Mouse (Mus musculus) regulatory T cell (primary cell): Measurements from ENCODE around the gene Ppm1k.

Source experiments
- in situ Hi-C: fragments of 300-600 bp; cut with MboI, MseI; formaldehyde crosslinking; loops from one replicate; pipeline ENCODE4 v1.15.1; 2025; ENCODE audit warnings: high pct_unique_total_duplicates

Gene Ppm1k

DNA sequence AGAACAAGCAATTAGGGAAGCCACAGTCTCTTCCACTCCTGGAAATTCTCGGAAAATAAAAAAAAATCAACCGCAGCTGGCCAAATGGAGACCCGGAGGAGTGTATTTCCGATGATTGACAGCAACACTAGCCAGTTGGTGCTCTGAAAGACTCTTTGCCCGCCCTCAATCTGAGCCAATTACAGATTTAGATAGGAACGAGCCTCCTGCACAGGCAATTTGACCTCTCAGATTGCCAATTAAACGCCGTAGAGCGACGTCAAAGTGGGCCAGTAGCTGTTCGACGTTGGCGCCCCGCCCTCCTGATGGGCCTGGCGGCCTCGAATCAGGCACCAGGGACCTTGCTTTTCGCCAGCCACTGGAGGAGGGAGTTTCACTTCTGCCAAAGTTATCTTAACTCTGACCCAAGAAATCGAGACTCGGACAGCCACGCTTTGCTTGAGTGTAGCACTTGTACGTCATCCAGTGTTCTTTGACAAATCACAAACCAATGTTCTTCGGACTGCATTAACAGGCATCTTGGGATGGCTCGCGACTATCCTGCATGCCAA is at the start of gene Ppm1k:
Gene Ppm1k, minus strand, starts transcription at position 83 of the 551 bp plus-strand sequence.
- in situ Hi-C loops = loop anchor here (5.0 to 25.0 kb wide), 3 partner anchors 157 to 823 kb away; partner anchors contain the start of genes Avl9, Lsm5, Nt5c3 and Pyurf

DNA sequence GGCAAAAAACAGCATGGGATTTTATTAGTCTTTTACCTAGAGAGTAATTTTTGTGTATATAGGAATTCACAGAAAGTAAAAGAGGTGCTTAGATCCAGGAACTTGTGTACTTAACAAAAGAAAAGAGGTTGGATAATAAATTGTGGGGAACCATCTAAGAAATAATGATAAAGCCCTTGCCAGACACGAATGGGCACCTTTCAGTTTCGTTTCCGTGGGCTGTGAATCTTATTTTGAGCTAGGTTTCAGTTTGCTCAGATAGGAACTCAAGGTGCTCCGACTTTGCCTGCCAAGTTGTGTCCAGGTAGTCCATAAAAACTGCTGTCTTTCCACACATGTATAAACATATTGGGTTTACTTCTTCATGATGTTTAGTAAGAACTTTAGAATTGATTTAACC is 47.1 kb upstream of the Ppm1k start:
- in situ Hi-C loops = no loop called here

DNA sequence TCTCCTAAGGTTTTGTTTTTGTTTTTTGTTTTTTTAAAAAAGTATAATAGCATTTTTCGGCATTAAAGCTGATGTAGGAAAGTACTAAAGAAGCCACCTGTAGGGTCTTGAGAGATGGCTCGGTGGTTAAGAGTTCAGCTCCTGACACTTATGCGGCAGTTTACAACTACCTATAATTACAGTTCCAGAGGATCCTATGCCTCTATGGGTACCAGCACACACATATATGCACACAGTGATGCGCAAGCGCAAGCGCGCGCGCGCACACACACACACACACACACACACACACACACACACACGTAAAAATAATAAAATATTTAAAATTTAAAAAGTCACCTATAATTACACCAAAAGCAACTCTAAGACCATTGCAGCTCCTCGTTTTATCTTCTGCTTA is 46.3 kb upstream of the Ppm1k start:
- in situ Hi-C loops = no loop called here

DNA sequence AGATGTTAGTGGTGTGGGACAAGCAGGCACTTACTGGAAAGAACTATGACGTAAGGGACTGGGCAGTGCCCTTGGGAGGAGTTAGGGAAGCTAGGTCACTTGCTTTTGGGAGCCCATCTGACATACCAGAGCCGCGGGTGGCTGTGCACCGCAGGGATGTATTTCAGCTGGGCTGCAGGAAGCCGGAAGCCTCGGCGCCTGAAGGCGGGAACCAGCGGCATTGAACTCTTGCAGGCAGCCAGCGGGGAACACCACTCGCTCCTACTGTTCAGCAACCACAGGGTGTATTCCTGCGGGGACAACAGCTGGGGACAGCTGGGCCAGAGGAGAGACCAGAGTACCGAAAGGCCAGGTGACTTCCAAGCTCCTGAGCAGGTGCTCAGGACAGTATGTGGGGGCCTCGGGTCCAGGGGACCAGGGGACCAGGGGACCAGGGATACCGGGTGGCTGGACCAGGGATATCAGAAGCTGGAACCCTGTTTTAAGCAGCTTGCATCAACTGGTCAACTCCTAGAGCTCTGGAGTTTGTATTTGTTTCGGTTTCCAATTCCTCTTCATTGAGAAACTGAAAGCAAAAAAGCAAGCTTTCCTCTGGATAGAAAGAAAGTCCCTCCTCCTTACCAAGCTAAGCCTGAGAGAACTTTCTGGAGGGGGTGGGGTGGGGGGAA is 45.7 kb upstream of the Ppm1k start, which contains the start of gene Herc6:
Gene Herc6, plus strand, starts transcription at position 120 of the 668 bp plus-strand sequence.
- in situ Hi-C loops = no loop called here

DNA sequence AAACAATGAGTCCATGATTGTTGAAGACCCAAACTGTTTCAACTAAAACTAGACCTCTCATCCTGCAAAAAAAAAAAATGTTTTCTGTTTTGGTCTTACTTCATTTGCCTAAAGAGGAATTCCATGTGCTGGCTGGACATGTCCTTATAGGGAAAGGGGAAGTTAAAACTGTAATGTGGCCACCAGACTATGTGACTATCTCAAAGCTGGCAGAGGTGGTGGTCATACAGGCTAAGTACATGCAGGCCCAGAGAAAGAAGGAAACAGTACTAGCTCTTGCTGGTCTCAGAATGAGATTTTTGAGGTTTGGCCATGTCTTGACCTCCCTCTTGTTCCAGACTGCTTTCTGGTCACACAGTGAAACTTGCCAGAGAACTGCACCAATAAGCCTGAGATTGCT is 36.3 kb upstream of the Ppm1k start:
- in situ Hi-C loops = loop anchor here (5.0 kb wide), 2 partner anchors 69 to 764 kb away; no protein-coding TSS in a partner anchor

DNA sequence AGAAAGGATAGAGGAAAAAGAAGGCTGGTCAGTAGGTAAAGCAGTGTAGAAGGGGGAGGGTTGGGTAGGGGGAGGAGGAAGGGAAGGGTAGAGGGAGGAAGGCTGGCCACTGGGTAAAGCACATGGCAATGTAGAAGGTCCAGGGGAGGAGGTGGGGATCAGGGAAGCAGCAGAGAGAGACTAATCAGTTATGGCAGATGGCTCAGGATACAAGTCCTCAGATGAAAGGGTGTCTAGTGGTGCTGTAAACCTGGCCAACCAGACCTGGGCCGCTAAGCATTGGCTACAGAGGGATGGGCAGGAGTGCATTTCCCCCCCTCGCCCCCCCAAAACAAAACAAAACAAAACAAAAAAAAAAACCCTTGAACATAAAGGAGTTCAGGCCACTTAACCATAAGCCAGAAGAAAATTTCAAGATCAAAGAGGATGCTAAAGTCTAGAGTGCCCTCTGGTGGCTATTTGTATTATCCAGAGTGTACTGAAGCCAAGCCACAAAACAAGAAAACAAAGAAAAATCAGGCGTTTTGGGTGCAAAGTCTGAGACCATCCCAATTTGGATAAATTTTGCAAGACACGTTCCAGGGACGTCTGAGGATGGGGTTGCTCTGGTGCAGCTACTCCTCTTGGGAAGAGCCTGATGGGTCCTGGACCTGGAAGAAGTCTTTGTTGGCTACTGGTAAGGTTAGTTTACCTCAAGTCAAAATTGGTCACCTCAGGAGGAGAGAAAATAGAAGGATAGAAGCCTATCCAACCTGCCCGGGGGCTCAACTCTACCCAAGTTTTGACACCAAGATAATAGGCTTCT is 35.1 kb upstream of the Ppm1k start:
- in situ Hi-C loops = loop anchor here (5.0 kb wide), 2 partner anchors 68 to 763 kb away; no protein-coding TSS in a partner anchor

DNA sequence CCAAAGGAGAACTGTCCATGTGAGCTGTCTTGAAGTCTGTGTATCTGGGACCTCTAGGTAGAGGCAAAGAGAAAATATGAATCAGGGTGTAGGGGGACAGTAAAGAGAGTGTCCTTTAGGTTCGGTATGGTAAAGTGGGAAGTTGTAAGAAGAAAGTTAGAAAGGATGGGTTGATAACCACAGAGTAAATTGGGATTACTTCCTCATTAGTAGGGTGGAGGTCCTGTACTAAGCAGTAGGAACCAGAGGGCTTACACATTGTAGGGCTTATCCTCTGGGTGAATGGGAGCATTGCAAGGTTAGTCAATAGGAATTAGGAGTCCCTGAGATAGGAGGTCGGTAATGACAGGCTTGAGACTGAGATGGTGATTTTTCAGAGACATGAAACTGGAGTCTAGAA is 32.4 kb upstream of the Ppm1k start:
- in situ Hi-C loops = no loop called here

DNA sequence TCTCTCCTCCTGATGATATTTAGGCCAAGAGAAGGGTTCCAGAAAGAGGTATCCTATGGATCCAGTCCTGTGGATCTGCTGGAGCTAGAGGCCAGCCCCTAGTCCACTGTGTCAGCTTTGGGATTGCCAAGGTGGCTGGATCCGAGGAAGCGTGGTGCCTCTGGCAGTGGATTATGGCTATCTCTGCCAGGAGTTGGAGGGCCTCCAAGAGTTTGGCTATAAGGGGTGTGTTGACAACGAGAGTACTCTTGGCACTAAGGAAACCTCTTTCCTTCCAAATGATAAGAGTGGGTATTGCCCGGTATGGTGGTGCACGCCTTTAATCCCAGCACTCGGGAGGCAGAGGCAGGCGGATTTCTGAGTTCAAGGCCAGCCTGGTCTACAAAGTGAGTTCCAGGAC is 30.2 kb upstream of the Ppm1k start:
- in situ Hi-C loops = no loop called here

DNA sequence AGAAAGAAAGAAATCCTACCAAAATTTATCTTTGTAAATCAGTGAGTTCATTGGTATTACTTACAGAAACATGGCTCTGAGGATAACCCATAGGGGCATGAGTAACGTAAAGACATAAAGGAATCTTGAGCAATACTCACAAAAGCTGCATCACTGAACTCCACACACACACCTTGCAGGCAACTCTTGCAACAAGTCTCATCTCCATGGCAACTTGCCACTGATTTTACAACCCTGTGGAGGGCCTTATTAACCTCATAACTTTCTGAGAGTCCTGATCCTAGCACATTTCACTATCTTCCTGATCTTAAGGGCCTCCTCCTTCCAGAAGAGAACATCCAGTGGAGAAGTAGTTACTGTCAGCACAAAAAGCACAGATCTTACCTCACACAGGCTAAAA is 28.2 kb upstream of the Ppm1k start:
- in situ Hi-C loops = loop anchor here (5.0 kb wide), 1 partner anchor 136 kb away; the partner anchor contains the start of gene Vmn1r20

DNA sequence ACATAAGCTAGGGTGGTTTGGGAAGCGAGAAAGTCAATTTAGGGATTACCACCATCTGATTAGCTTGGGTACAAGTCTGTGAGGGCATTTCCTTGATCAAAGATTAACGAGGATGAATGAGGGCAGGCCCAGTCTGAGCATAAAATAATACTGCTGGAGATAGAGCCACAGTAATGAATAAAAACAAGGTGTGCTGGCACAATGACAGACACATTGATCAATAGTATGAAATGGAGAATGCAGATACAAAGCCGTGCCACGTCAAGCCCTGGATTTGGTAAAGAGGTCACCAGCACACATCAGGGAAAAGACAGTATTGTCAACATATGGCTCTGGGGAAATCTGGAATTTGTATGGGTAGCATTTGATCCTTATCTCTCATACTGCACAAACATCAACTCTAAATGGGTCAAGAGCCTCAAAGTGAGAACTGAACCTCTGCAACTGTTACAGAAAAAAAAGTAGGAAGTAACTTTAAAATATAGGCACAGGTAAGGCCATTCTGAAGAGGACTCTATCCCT is 22.6 kb upstream of the Ppm1k start:
- in situ Hi-C loops = no loop called here

DNA sequence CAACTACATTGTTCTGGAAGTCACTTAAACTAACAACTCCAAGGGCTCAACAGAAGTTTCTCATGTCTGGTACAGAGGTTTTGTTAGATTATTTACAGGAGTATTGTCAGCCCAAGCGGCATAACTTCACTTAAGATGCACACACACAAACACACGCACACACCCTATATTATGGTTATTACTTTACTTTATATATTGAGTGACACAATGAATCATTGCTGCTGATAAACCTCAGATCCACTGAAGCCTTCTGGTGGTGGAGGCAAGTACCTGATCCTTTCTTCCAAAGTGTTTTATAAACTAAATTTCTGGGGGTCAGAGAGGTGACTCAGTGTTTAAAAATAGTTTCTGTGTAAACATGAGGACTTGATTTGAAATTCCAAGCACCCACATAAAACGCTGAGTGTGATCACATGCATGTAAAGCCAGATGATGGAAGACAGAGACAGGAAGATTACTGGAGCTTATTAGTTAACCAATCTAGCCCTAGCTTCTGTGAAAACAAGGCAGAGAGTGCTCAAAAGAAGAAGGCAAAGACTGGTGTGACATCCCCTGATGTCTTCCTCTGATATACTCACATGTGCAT is 16.0 kb upstream of the Ppm1k start:
- in situ Hi-C loops = no loop called here

DNA sequence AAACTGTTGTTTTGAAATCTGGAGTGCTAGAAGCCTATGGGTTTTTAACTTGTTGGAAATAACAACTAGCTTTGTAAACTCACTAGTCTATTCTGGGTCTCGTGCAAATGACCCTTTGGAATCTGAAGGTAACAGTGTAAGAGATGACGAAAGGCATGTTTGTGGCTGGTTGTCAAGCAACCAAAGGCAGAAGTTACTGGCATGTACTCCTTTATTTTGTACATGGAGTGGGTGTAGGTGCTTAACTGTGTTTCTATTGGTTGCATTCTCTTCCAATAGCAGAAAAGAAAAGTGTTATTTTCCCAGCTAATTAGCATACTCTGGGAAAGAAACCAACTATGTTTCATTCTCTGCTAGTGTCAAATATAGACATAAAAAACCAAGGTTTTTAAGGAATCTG is 9.6 kb upstream of the Ppm1k start:
- in situ Hi-C loops = loop anchor here (25.0 kb wide), 1 partner anchor 833 kb away; the partner anchor contains the start of genes Avl9 and Lsm5

DNA sequence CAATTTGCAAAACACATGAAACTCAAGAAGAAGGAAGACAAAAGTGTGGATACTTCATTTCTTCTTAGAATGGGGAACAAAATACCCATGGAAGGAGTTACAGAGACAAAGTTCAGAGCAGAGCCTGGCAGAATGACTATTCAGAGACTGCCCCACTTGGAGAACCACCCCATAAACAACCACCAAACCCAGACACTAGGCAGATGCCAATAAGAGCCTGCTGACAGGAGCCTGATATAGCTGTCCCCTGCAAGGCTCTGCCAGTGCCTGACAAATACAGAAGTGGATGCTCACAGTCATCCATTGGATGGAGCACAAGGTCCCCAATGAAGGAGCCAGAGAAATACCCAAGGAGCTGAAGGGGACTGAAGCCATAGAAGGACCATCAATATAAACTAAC is 8.3 kb upstream of the Ppm1k start:
- in situ Hi-C loops = loop anchor here (25.0 kb wide), 1 partner anchor 831 kb away; the partner anchor contains the start of genes Avl9 and Lsm5

DNA sequence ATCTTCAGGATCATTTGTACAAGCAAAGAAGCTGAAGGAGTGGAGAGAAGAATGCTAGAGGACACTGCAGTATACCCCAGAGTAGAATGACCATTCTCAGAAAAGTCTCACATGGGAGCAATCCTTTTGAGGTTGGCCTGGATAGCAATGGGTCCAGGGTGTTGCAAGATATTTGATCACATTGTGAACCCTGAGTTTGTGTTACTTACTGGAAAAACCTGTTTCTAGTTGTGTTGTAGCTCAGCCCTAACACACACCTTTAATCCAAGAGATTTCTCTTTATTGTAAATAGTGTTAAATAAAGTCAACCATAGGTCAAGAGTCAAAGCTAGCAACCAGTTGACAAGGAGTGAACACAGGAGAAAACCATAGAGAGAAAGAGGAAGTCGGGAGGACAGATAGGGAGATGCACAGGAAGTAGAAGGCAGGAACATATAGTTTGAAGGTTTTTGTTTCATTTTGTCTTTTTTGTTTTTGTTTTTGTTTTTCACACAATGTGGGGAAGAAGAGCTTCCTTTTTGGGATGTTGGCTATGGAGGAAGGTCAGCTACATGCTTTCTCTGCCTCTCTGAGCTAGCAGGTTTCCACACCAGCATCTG is 6.6 kb upstream of the Ppm1k start:
- in situ Hi-C loops = loop anchor here (25.0 kb wide), 1 partner anchor 830 kb away; the partner anchor contains the start of genes Avl9 and Lsm5

DNA sequence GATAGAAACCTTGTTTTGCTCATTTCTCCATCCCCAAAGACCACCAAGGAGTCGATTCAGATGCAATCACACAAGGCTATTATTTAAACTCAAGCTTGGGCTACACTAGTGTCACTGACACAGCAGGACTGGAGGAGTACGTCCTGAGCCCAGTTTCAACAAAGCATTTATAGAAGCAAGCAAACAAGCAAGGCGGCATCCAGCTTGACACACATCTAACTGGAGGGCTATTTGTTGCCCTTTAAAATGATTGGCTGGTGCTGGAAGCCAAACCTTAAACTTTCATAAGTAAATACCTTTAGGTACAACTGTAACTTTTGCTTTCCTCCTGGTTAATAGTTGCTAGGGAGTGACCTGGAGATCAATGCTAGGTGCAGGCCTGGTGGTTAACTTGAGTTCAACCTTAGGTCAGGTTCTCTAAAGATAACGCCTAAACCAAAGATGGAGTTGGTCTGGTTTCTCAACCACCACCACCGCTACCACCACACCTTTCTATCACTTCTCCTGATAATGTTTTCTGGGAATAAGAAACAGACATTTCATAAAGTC is 5.8 kb upstream of the Ppm1k start:
- in situ Hi-C loops = loop anchor here (25.0 kb wide), 1 partner anchor 829 kb away; the partner anchor contains the start of genes Avl9 and Lsm5

DNA sequence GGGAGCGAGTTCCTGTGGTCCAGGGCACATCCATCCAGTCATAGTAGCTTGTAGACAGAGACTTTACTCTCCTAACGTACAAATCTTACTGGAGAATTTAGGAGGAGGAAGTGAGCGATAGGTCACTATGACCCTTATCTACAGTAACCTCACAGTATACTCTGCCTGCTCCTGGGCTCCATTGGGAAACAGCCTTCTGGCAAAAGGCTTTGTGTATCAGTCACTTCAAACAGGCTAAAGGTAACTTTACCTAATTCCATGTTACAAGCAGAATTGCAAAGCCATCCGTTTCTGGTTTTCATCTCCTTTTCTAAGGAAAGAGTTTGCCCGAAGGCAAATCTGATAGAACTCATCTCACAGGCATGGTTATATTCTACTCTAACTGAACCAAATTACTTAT is 2.6 kb upstream of the Ppm1k start:
- in situ Hi-C loops = loop anchor here (5.0 to 25.0 kb wide), 3 partner anchors 154 to 826 kb away; partner anchors contain the start of genes Avl9, Lsm5, Nt5c3 and Pyurf

DNA sequence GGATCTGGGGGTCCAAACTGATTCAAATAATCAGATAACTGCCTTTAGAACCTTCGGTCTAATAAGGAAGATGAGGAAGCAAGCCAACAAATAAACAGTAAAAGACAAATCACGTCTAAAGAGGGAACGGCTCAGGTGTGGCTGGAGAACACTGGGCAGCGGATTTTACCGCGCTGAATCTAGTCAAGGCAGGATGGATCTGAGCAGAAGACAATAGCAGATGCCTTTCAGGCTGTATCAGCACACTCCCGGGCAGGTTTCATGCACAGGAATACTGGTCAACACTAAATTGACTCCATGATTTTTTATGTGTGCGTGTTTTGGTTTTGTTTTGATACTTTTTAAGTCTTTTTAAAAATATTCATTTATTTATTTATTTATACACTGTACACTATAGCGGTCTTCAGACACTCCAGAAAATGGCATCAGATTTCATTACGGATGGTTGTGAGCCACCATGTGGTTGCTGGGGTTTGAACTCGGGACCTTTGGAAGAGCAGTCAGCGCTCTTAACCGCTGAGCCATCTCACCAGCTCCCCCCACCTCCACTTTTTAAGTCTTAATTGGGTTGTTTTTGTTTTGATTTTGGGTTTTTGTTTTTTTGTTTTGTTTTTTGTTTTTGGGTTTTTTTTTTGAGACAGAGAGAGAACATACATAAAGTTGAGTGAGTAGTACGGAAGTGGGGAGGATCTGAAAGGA is 852 bp upstream of the Ppm1k start:
- in situ Hi-C loops = loop anchor here (5.0 to 25.0 kb wide), 3 partner anchors 156 to 824 kb away; partner anchors contain the start of genes Avl9, Lsm5, Nt5c3 and Pyurf

DNA sequence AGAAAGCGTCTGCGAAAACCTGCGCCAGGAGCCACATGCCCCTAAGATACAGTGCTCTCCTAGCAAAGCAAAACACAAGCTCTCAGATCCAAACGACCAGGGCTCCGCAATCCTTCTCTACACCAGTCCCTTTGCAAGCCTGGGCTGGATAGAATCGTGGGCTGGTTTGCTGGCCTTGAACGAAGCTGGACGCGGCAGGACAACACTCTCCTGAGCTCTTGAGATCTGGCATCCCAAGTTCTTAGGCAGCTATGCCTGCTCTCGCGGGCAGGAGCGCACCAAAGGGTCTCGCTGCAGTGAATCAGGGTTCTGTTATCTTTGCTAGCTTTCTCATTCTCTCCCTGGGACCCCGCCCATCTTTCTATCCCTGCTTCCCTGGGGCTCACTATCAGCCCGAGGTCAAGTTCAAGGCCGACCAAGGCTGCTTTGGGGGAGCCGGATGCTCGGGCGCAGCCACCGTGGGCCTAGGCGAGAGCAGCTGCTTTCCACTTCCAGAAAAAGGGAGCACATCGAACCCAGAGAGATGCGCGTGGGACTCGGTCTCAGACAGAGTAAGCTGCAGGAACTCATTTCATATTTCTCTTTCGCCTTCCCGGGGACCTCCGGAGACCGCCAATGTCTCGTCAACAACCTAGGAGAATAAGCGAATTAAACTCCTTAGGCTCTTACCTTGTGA is 519 bp downstream of the Ppm1k start:
- in situ Hi-C loops = loop anchor here (5.0 to 25.0 kb wide), 3 partner anchors 158 to 822 kb away; partner anchors contain the start of genes Avl9, Lsm5, Nt5c3 and Pyurf

DNA sequence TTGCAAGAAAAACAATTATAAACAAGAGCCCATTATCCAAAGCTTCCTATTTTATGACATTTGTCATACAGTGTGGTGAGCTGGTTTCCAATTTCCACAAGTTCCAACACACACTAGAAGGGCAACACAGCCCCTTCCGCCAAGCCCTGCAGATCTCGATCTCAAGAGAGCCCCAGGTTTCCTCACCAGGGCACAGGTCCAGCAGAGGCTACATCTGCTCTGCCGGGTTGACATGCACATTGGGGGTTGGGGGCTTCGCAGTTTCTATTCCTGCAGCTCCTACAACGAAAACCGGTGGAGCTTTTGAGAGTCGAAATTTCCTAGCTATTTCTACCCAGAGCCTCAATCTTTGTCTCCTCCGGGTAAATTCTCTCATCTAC is 1.0 kb downstream of the Ppm1k start:
- in situ Hi-C loops = loop anchor here (10.0 to 25.0 kb wide), 2 partner anchors 609 to 822 kb away; partner anchors contain the start of genes Avl9, Lsm5, Nt5c3 and Vmn1r4
